Comparison of ENCODE assay signal across 7 mouse cellular contexts in the genomic region with DNA sequence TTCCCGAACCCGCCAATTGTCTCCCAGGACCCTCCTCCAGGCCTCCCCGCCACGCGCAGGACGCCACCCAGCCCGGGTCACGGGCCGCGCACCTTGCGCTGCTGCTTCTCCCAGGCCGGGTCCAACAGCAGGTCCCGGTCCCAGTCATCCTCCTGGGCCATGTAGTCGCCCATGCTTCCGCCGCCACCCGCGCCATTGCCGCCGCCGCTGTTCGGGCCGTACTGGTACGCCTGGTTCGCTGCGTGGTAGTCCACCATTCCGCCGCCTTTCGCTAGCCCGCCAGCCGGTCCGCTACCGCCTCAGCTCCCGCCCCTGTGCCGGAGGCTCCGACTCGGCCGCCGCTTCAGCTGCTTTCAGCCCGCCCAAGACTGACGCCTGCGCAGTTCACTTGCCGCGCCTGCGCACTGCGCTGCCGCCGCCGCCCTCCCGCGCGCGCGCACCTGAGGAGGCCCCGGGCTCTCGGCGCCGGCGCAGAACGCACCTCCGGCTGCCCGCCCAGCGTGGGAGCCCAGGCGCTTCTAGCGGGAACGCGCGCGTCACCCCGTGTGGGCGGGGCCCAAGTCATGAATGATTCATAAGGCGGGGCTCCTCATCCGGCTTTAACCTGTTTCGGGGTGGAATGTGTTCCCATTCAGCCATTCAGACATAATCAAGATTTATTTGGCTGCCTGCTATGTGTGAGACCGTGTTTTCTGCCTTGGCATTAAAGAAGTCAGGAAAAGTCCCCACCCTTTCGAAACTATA. TPM values are rescaled to one million over a fixed set of nuclear protein-coding genes. Genes with fewer than 3 reads are reported as not detected.
DNase-seq lines count a peak whose midpoint lies in the region; ATAC-seq lines count a peak whose summit lies in the region.

TSS of gene Actn4 (minus strand) at position 414 of the 744 bp plus-strand sequence.

- peak; percentile 90 for ATAC-seq in intestine, embryonic 15.5 days

- no peaks in the 10 kb centered on the region for H3K36me3 ChIP-seq in intestine, embryonic 15.5 days
- peaks cover 3% of the 10 kb centered on the region; the same call in 1 of the 2 replicates for H3K36me3 ChIP-seq in midbrain, embryonic 10.5 days

- no peaks in the 10 kb centered on the region for H3K27me3 ChIP-seq in intestine, embryonic 15.5 days (replicated peaks)
- H3K27me3 ChIP-seq in midbrain, embryonic 10.5 days (ENCODE audit: low read depth, poor library complexity, severe bottlenecking) = no peaks in the 10 kb centered on the region

- H3K9me3 ChIP-seq in intestine, embryonic 15.5 days = no peaks in the 10 kb centered on the region
- H3K9me3 ChIP-seq in midbrain, embryonic 10.5 days (replicated peaks) = no peaks in the 10 kb centered on the region

- peak within 1 kb of the TSS; percentile 96 for H3K4me3 ChIP-seq in intestine, embryonic 15.5 days (replicated peaks)
- peak within 1 kb of the TSS; percentile 100 for H3K4me3 ChIP-seq in midbrain, embryonic 10.5 days

- under 1% methylated on average over 76 of the region's 76 CpGs for WGBS in intestine, embryonic 15.5 days
- WGBS in midbrain, embryonic 10.5 days = under 1% methylated on average over 76 of the region's 76 CpGs

- H3K4me1 ChIP-seq in intestine, embryonic 15.5 days (replicated peaks) = peaks cover 21% of the 10 kb centered on the region
- peaks cover 61% of the 10 kb centered on the region for H3K4me1 ChIP-seq in midbrain, embryonic 10.5 days

- peak; percentile 99 for DNase-seq in adrenal gland, adult 18-20 months (ENCODE audit: low spot score in 2 of 2)
- peak; percentile 100 for DNase-seq in embryo, embryonic 11 days
- peak; percentile 97 to 98 for DNase-seq in gastrocnemius, postnatal 36 days
- DNase-seq in left cerebral cortex, postnatal 25 days (ENCODE audit: low spot score in 2 of 2) = peak; percentile 99
- peak; percentile 98 for DNase-seq in midbrain, embryonic 10.5 days (ENCODE audit: low spot score)
- peak; percentile 97 for DNase-seq in right cerebral cortex, postnatal 4 days

- H3K4me2 ChIP-seq in intestine, embryonic 15.5 days (replicated peaks) = peak within 1 kb of the TSS; percentile 81

- peak within 1 kb of the TSS; percentile 96 for H3K9ac ChIP-seq in intestine, embryonic 15.5 days

- intact Hi-C loops in gastrocnemius, postnatal 36 days (cut with DNase I) = no loop called here
- intact Hi-C loops in left cerebral cortex, postnatal 25 days (cut with DNase I) = loop anchor here (2.0 kb wide), 1 partner anchor 59 kb away; no protein-coding TSS in a partner anchor

- H3K27ac ChIP-seq in intestine, embryonic 15.5 days = peak within 1 kb of the TSS; percentile 86
- peak within 1 kb of the TSS; percentile 95 for H3K27ac ChIP-seq in midbrain, embryonic 10.5 days (replicated peaks)

RNA-seq across cellular contexts. Expression of gene Actn4, which starts in this region (rescaled TPM):
- total RNA-seq in adrenal gland, adult 18-20 months (2021) = 100 to 1,000 TPM; 197 to 233 TPM
- total RNA-seq in gastrocnemius, postnatal 36 days (2021) = 10 to 100 TPM; 31.6 to 35.1 TPM
- polyA plus RNA-seq in intestine, embryonic 15.5 days (2015; fragmentation: Nextera tagmentation; extraction: Ambion mirVana) = 340 and 361 TPM in 2 replicates
- 100 to 1,000 TPM; 190 to 202 TPM for total RNA-seq in left cerebral cortex, postnatal 25 days (2021)
- polyA plus RNA-seq in midbrain, embryonic 10.5 days (2016; fragmentation: Nextera tagmentation; extraction: Ambion mirVana) = 236 and 239 TPM in 2 replicates

Comparison
In these comparisons a context has a peak if more than half of its experiments do, and no peak if none do; other contexts are left out.
1. Peak in every context shown above with its lines: DNase-seq, ATAC-seq, H3K4me3 ChIP-seq and H3K27ac ChIP-seq.
2. RNA of gene Actn4 (total RNA-seq): 197 to 233 TPM in adrenal gland, adult 18-20 months and 190 to 202 TPM in left cerebral cortex, postnatal 25 days; 31.6 to 35.1 TPM in gastrocnemius, postnatal 36 days; every median in the first group is over 4 times any median in the second.